Mouse (Mus musculus) testis, adult 10 weeks (tissue): Measurements from ENCODE around the gene Olfr402. TPM values are rescaled to one million over a fixed set of nuclear protein-coding genes. Genes with fewer than 3 reads are reported as not detected.

Source experiments
- polyA plus RNA-seq: library from polyadenylated mRNA; stranded (reverse); fragments of 350-450 nt; fragmentation: Illumina TruSeq; extraction: RNeasy Lipid Tissue Mini Kit (QIAGEN cat#74804); gene quantifications from one replicate; pipeline ENCODE4 v1.2.3, GENCODE M21; 2014; ENCODE audit warnings: low read depth, low replicate concordance

Gene Olfr402
- polyA plus RNA-seq, result 0.63 TPM

GRCm38 (mm10) chr11:74153229-74153628 is at the start of gene Olfr402:
Olfr402 (plus strand) TSS chr11:74153529.

GRCm38 (mm10) chr11:74113412-74113811 is 39.9 kb upstream of the Olfr402 start, which contains the start of gene Olfr401:
Olfr401 (plus strand) TSS chr11:74113712.

GRCm38 (mm10) chr11:74185949-74186348 is 32.6 kb downstream of the Olfr402 start, which contains the start of gene Olfr403:
Olfr403 (plus strand) TSS chr11:74186249.

Other genes starting within 250 kb of the Olfr402 start
- gene Olfr395, start 244.2 kb upstream of the Olfr402 start, polyA plus RNA-seq, result not detected
- gene Olfr23, start 216.9 kb upstream of the Olfr402 start, polyA plus RNA-seq, result 1.6 TPM
- not detected for gene Olfr397, start 192.7 kb upstream of the Olfr402 start, polyA plus RNA-seq
- gene Olfr398, start 163.1 kb upstream of the Olfr402 start, polyA plus RNA-seq, result not detected
- not detected for gene Olfr139, start 97.0 kb upstream of the Olfr402 start, polyA plus RNA-seq
- gene Olfr399, start 96.9 kb upstream of the Olfr402 start, polyA plus RNA-seq, result not detected
- gene Zfp616, start 83.6 kb upstream of the Olfr402 start, polyA plus RNA-seq, result not detected
- not detected for gene Olfr401, start 39.8 kb upstream of the Olfr402 start, polyA plus RNA-seq
- gene Olfr403, start 32.7 kb downstream of the Olfr402 start, polyA plus RNA-seq, result not detected
- not detected for gene Olfr43, start 57.9 kb downstream of the Olfr402 start, polyA plus RNA-seq
- gene Olfr406, start 106.3 kb downstream of the Olfr402 start, polyA plus RNA-seq, result not detected
- gene Olfr59, start 130.2 kb downstream of the Olfr402 start, polyA plus RNA-seq, result not detected
- not detected for gene Olfr410, start 184.5 kb downstream of the Olfr402 start, polyA plus RNA-seq
- not detected for gene Olfr411, start 199.1 kb downstream of the Olfr402 start, polyA plus RNA-seq
- not detected for gene Olfr412, start 208.5 kb downstream of the Olfr402 start, polyA plus RNA-seq